Mouse (Mus musculus) ovary, postnatal 36 days (tissue): ENCODE measurements around the gene Heatr1.
"Not testable (repeated sequence)": the region's sequence is repeated elsewhere in the genome, so short reads cannot be mapped to it uniquely, and the experiment has no call there.

Experiments used
- DNase-seq: peaks from one replicate; pipeline ENCODE4 v3.0.0; 2022; ENCODE audit warnings: low spot score, mixed read lengths

Gene Heatr1

DNA sequence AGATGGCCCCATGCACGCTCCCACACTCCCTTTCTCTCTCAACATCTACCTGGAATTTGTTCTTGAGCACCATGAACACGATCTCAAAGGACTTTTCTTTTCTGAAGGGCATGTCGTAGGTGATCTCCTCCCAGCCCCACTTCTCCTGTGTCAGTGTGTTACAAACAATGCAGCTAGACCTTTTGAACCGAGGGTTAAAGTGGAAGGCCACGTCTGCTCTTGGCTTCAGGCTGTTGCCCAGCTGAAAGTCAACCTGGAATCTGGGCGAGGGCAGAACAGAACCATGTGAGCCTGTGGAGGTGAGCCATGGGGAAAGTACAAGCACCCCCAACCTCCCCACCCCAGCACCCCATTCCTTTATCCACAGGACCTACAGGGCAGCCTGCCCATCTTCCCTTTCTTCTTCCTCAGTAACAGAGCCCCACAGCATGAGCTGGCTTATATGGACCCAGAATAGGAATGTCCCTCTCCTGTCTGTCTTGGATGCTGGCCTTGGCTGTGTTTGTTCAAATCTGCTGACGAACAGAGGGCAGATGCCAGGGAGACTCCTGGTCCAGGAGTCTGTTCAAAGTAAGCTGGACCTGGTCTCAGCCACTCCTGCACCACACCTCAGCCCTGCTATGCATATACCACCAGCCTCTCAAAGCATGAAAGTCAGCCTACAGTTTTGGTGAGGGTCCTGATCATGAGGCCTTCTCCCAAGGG, 60.0 kb downstream of the Heatr1 start:
- DNase-seq: no peak

GRCm38 (mm10) chr13:12456711-12457110, 61.9 kb downstream of the Heatr1 start:
- DNase-seq: no peak

GRCm38 (mm10) chr13:12460443-12460842, 65.6 kb downstream of the Heatr1 start:
- DNase-seq: peak; percentile 48

GRCm38 (mm10) chr13:12460881-12461729, 66.3 kb downstream of the Heatr1 start:
- DNase-seq: peak; percentile 95

DNA sequence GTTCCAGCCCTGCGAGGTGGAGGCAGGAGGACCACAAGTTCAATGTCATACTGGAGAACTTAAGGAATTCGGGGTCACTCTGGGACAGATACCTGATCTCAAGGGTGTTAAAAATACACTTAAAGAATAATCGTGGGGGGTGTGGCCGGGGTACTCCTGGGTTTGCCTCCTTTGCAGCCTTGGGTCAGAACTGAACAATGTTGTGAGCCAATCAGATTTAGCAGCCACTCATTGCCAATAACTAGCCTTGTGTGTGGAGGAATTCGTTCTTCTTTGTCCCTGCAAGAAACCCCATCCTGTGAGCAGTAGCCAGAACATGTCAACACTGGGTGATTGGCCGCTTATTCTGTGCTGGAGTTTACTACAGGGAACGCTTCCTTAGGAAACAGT, 66.9 kb downstream of the Heatr1 start:
- DNase-seq: no peak

- no peak for DNase-seq
Observed at GRCm38 (mm10) chr13:12462623-12463022, 67.8 kb downstream of the Heatr1 start.

DNA sequence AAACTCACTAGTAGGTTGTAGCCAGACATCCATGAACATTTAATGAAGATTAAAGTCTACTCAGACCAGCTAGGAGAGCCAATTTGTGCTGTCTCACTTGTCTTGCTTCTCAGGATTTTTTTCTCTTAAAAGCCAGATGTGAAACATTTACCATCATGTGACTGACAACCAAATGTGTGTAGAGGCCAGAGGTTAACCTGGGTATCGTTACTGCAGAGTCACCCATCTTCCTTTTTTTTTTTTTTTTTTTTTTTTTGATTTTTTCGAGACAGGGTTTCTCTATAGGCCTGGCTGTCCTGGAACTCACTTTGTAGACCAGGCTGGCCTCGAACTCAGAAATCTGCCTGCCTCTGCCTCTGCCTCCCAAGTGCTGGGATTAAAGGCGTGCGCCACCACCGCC, 69.3 kb downstream of the Heatr1 start:
- DNase-seq: not testable (repeated sequence)

DNA sequence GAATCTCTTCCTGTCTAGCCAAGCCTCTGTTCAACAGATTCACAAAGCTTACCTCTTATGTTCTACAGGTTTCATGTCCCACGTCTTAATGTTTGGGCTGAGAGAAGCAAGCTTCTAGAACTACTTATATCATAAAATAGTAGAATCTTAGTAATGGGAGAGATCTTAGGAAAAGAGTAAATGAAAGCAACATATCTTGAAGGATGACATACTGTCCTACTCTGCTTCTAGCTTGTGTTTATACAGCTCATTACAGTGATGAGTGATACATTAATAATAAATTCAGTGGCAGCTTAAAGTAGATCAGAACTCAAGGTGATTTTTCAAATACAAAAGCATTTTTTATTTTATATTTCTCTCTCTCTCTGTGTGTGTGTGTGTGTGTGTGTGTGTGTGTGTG, 70.0 kb downstream of the Heatr1 start, which contains the start of gene Lgals8:
Gene Lgals8 (minus strand): TSS at position 101 of the 400 bp plus-strand sequence.
- DNase-seq: no peak

DNA sequence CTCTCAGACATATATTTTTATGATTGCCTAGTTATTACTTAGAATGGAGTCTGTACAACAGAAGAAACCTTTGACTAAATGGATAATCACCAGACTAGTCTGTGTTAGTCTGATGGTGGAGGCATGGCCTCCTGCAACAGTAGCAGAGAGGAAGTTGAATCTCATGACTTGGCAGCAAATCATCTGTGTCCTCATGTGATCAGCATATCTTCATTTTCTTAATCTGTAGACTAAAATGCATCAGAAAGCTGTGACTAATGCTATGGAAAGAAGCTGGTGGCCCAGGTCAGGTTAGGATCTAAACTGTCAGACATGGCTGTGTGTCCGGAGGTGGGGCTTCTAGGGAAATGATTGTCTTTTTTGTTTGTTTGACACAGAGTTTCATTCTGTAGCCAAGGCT, 73.7 kb downstream of the Heatr1 start:
- DNase-seq: no peak

GRCm38 (mm10) chr13:12473724-12474378, 79.0 kb downstream of the Heatr1 start:
- DNase-seq: peak; percentile 62

GRCm38 (mm10) chr13:12475239-12475638, 80.4 kb downstream of the Heatr1 start:
- no peak for DNase-seq

DNA sequence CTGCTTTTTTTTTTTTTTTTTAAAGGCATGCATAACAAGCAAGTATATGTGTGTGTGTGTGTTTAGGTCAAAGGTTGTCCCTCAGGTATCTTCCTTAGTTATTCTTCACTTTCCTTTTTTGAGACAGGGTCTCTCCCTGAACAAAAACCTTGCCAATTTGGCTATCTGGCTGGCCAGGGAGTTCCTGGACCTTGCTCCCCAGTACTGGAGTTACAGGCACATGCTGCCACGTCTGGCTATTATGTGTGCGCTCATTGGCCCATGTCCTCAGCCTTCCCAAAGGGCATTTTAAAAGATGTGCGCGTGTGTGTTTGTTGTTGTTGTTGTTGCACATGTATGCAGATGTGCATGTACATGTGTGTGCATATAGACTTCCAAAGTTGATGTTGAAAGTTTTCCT, 82.1 kb downstream of the Heatr1 start:
- no peak for DNase-seq

DNA sequence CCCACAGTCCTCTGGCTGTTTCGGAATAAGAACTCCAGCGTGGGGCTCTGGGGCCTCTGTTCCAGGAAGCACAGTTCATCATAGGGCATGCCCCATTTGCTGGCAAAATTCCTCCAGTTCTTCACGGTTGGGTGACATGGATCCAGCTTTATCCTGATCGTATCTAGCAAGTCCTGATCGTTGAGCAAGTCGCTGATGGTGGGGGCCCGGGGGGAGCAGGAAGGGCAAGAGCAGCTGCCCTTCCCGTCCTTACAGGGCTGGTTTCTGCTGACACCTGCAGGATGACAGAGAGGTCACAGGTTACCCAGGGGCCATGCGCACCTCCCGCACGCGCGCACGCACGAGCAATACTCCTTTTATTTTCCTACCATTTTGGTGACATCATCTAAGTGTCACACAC, 83.5 kb downstream of the Heatr1 start:
- no peak for DNase-seq

- DNase-seq: no peak
Observed at GRCm38 (mm10) chr13:12479802-12480201, 85.0 kb downstream of the Heatr1 start.

GRCm38 (mm10) chr13:12485197-12485596, 90.4 kb downstream of the Heatr1 start:
- no peak for DNase-seq

DNA sequence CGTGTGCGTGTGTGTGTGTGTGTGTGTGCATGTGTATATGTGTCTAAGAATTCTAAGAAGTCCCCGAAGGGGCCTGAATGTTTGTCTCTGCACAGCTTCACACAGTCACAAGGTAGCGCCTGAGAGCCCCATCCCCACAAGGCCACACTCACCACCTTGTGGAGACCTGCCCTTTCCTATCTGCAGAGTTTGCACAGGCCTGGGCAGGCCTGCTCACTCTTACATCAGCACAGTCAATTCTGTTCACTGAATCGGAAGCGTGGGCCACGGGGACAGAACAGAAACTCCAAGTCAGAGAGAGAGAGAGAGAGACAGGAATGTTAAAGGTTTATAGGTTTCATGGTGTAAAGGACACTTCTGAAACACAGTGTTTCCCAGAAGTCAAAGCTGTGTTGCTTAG, 90.8 kb downstream of the Heatr1 start:
- no peak for DNase-seq
